Mouse (Mus musculus): ENCODE data around the gene Drg2. TPM values are rescaled to one million over a fixed set of nuclear protein-coding genes. Genes with fewer than 3 reads are reported as not detected.
A peak's percentile ranks its signal among the peaks of the same experiment; 100 is the strongest.

Drg2 gene
- 10 to 100 TPM; 28.1 to 28.8 TPM for total RNA-seq (2021)
- 34.4 and 40.4 TPM in 2 replicates for polyA plus RNA-seq (2012; rRNA removed)
- long read RNA-seq, transcript Drg2-201 (13 exons, 1,788 nt) = major isoform, 27 of 33 reads
- long read RNA-seq, partial matches to known transcripts = 3 of 33 reads
- long read RNA-seq, other reads (novel, unspliced or antisense) = 3 of 33 reads

DNA sequence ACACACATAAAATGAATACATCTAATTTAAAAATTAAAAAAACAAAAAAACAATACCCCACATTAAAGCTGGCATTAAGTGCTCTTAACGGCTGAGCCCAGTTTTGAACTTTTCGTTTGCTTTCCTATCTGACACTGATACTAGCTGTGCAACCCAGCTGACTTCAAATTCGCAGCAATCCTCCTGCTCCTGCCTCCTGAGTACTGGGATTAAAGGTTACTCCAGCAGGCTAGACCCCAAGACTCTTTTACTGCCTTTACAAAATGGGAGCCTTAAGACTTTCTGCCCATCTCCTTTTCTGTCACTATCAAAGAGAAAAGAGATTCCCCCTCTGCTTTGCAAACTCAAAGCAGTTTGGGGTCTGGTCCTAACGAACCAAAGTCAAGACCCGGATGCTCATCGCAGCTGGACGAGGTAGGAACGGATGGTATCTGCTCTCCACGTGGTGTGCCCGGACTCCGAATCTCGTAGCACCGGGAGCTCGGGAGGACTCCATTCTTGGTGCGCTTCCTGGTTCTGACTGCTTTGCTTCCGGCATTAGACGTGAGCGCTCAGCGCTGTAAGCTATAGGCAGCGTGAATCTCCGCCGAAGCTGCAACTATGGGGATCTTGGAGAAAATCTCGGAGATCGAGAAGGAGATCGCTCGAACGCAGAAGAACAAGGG lies at the start of gene Drg2:
Gene Drg2 (plus strand): TSS at position 512 of the 665 bp plus-strand sequence.
- Histone ChIP-seq H3K79me2 (replicated peaks; ENCODE audit: control insufficient read depth, insufficient read depth, low read length) (0 out of 2 replicates have a peak, but pooled peaks cover 1% of the 10 kb centered on the region), H3K27me3 (ENCODE audit: control insufficient read depth, insufficient read depth, low read length) (no peaks in the 10 kb centered on the region), H3K9ac (ENCODE audit: low read depth, low read length) (peak within 1 kb of the TSS; percentile 61), H3K4me3 (peak within 1 kb of the TSS; percentile 76), H3K4me1 (ENCODE audit: control insufficient read depth, insufficient read depth, low read length) (peaks cover 4% of the 10 kb centered on the region), H3K27ac (peak within 1 kb of the TSS; percentile 79), H3K36me3 (ENCODE audit: control insufficient read depth, insufficient read depth, low read length) (no peaks in the 10 kb centered on the region)
- peak; percentile 88 to 90 for DNase-seq
- 5% methylated on average over 27 of the region's 27 CpGs for WGBS
- TF ChIP-seq POLR2A (IDR thresholded peaks at IDR 0.05; ENCODE audit: insufficient read depth, low read depth, low read length) = peak; percentile 95
- TF ChIP-seq CTCF (IDR thresholded peaks at IDR 0.05) = no peak
- peak; percentile 95 for TF ChIP-seq EP300 (IDR thresholded peaks at IDR 0.05; ENCODE audit: insufficient read depth, low read depth, low read length)
- intact Hi-C loops (cut with DNase I) = no loop called here

DNA sequence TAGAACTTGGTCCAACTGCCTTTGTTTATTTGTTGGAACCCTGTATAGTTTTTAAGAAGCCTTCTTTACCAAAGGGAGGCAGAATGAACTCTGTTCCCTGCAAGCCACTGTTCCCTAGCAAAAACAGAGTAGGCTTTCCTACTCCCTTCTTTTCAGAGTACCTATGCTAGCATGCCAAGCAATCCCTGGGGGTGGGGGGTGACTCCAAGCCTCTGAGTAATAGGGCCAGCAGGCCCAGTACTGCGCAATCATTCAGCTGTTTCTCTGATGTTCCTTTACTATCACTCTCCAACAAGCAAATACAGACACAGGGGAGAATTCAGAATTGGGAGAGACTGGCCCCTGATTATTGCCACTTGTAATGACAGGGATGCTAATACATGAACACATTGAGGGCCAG lies 47.8 kb upstream of the Drg2 start:
- TF ChIP-seq EP300 (IDR thresholded peaks at IDR 0.05; ENCODE audit: insufficient read depth, low read depth, low read length) (no peak), CTCF (IDR thresholded peaks at IDR 0.05) (no peak), POLR2A (IDR thresholded peaks at IDR 0.05; ENCODE audit: insufficient read depth, low read depth, low read length) (no peak)
- Histone ChIP-seq H3K9ac (ENCODE audit: low read depth, low read length) (no peak overlapping the region), H3K4me1 (ENCODE audit: control insufficient read depth, insufficient read depth, low read length) (no peaks in the 10 kb centered on the region), H3K27ac (no peak overlapping the region), H3K4me3 (no peak overlapping the region), H3K36me3 (ENCODE audit: control insufficient read depth, insufficient read depth, low read length) (no peaks in the 10 kb centered on the region; the same call in 1 of the 2 replicates), H3K79me2 (replicated peaks; ENCODE audit: control insufficient read depth, insufficient read depth, low read length) (peaks cover under 1% of the 10 kb centered on the region), H3K27me3 (ENCODE audit: control insufficient read depth, insufficient read depth, low read length) (no peaks in the 10 kb centered on the region)
- no peak for DNase-seq
- WGBS = 98% methylated on average over 1 of the region's 1 CpGs
- intact Hi-C loops (cut with DNase I) = no loop called here

DNA sequence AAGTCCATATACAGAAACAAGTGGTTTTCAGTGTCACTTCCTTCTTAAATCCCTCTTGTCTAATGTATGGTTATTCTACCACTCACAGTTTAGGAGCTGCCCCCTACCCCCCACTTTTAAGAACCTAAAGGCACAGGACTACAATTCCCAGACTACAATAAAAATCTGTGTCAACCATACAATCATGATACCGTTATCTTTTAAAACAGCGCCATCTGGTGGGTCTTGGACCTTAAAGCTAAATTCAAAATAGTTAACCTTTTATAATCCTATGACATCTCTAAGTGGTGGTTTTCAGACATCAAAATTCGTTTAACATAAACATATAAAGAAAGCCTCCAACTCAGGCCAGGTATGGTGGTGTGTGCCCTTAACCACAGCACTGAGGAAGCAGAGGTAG lies 42.2 kb upstream of the Drg2 start:
- H3K36me3 ChIP-seq (ENCODE audit: control insufficient read depth, insufficient read depth, low read length) = no peaks in the 10 kb centered on the region
- H3K9ac ChIP-seq (ENCODE audit: low read depth, low read length) = no peak overlapping the region
- intact Hi-C loops (cut with DNase I) = loop anchor here (1.0 to 5.0 kb wide), 6 partner anchors 61 to 330 kb away; partner anchors contain the start of gene Rai1
- H3K4me1 ChIP-seq (ENCODE audit: control insufficient read depth, insufficient read depth, low read length) = peaks cover 3% of the 10 kb centered on the region
- no peak overlapping the region for H3K27ac ChIP-seq
- H3K4me3 ChIP-seq = no peak overlapping the region
- DNase-seq = peak in 1 of 2 experiments; percentile 28
- TF ChIP-seq POLR2A (IDR thresholded peaks at IDR 0.05; ENCODE audit: insufficient read depth, low read depth, low read length) (no peak), CTCF (IDR thresholded peaks at IDR 0.05) (peak; percentile 86), EP300 (IDR thresholded peaks at IDR 0.05; ENCODE audit: insufficient read depth, low read depth, low read length) (no peak)
- 5% methylated on average over 3 of the region's 3 CpGs for WGBS
- no peaks in the 10 kb centered on the region for H3K27me3 ChIP-seq (ENCODE audit: control insufficient read depth, insufficient read depth, low read length)
- H3K79me2 ChIP-seq (replicated peaks; ENCODE audit: control insufficient read depth, insufficient read depth, low read length) = peaks cover 2% of the 10 kb centered on the region

DNA sequence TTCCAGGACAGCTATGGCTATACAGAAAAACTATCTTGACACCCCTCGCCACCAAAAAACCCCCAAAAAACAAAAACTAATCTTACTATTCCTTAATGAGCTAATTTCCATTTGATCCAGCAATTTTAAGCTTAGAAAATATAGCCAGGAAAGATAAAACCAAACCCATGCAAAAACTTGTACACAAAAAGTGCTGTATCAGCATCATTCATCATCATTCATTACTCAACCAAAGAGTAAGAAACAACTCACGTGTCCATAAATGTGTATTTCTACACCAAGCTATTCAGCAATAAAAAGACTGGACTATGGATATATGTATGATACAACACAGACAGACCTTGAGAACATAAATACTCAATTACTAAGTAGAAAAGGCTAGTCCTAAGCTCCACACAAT lies 41.5 kb upstream of the Drg2 start:
- WGBS = 86% methylated on average over 2 of the region's 2 CpGs
- Histone ChIP-seq H3K27ac (no peak overlapping the region), H3K4me3 (no peak overlapping the region), H3K36me3 (ENCODE audit: control insufficient read depth, insufficient read depth, low read length) (no peaks in the 10 kb centered on the region), H3K9ac (ENCODE audit: low read depth, low read length) (no peak overlapping the region), H3K79me2 (replicated peaks; ENCODE audit: control insufficient read depth, insufficient read depth, low read length) (peaks cover 2% of the 10 kb centered on the region), H3K4me1 (ENCODE audit: control insufficient read depth, insufficient read depth, low read length) (peaks cover 3% of the 10 kb centered on the region), H3K27me3 (ENCODE audit: control insufficient read depth, insufficient read depth, low read length) (no peaks in the 10 kb centered on the region)
- DNase-seq = no peak
- TF ChIP-seq CTCF (IDR thresholded peaks at IDR 0.05) = no peak
- TF ChIP-seq POLR2A (IDR thresholded peaks at IDR 0.05; ENCODE audit: insufficient read depth, low read depth, low read length) = no peak
- TF ChIP-seq EP300 (IDR thresholded peaks at IDR 0.05; ENCODE audit: insufficient read depth, low read depth, low read length) = no peak
- intact Hi-C loops (cut with DNase I) = loop anchor here (1.0 to 5.0 kb wide), 6 partner anchors 62 to 331 kb away; partner anchors contain the start of gene Rai1

DNA sequence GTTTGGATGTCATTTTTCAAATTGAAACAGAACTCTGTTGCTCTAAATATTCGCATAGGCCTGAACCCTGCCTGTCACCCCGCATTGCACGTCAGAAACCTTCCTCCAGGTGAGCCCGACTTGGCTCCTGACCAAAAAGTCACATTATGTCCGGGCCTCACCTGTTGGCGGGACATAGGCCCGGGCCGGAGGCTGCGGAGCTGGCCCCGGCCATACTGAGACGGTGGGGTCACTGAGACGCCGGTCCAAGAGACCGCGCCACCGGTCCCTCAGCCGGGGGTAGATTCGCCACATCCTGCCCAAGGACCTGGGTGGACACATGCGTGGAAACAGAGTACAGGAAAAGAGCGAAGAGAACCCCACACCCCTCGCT lies 37.8 kb upstream of the Drg2 start:
- WGBS = under 1% methylated on average over 21 of the region's 21 CpGs
- Histone ChIP-seq H3K4me3 (peak overlapping the region; percentile 88), H3K36me3 (ENCODE audit: control insufficient read depth, insufficient read depth, low read length) (no peaks in the 10 kb centered on the region), H3K27ac (peak overlapping the region; percentile 88), H3K4me1 (ENCODE audit: control insufficient read depth, insufficient read depth, low read length) (peaks cover 7% of the 10 kb centered on the region), H3K9ac (ENCODE audit: low read depth, low read length) (peak overlapping the region; percentile 59), H3K79me2 (replicated peaks; ENCODE audit: control insufficient read depth, insufficient read depth, low read length) (peaks cover 2% of the 10 kb centered on the region), H3K27me3 (ENCODE audit: control insufficient read depth, insufficient read depth, low read length) (no peaks in the 10 kb centered on the region)
- no peak for TF ChIP-seq POLR2A (IDR thresholded peaks at IDR 0.05; ENCODE audit: insufficient read depth, low read depth, low read length)
- no peak for TF ChIP-seq EP300 (IDR thresholded peaks at IDR 0.05; ENCODE audit: insufficient read depth, low read depth, low read length)
- TF ChIP-seq CTCF (IDR thresholded peaks at IDR 0.05) = 0 out of 2 replicates have a peak, but pooled peaks have one; percentile 4
- intact Hi-C loops (cut with DNase I) = no loop called here
- no peak for DNase-seq

Measured in heart, adult 2 months (tissue).